Mouse (Mus musculus): Measurements from ENCODE around the gene Prr7. TPM values are rescaled to one million over a fixed set of nuclear protein-coding genes. Genes with fewer than 3 reads are reported as not detected.
A peak's percentile ranks its signal among the peaks of the same experiment; 100 is the strongest.

Prr7 gene
- polyA plus RNA-seq, 1 experiment from 2014 or later, result 0.13 TPM

GRCm38 (mm10) chr13:55451785-55452549 is 12.1 kb upstream of the Prr7 start:
- no peaks in the 10 kb centered on the region for H3K9me3 ChIP-seq (ENCODE audit: control insufficient read depth, low read length)
- peak; percentile 73 for DNase-seq (ENCODE audit: low spot score)
- peaks cover 15% of the 10 kb centered on the region for H3K36me3 ChIP-seq (ENCODE audit: control insufficient read depth, insufficient read depth, low read length)
- no peaks in the 10 kb centered on the region for H3K4me1 ChIP-seq (replicated peaks; ENCODE audit: control insufficient read depth, insufficient read depth)
- H3K4me3 ChIP-seq (ENCODE audit: low read depth, low read length), result no peak overlapping the region
- H3K9ac ChIP-seq (ENCODE audit: low read length), result no peak overlapping the region
- H3K27ac ChIP-seq (replicated peaks), result 0 out of 2 replicates have a peak overlapping the region, but pooled peaks have one; percentile 25
- H3K27me3 ChIP-seq (ENCODE audit: control insufficient read depth, insufficient read depth, low read length), result no peaks in the 10 kb centered on the region
- TF ChIP-seq EP300 (optimal IDR thresholded peaks at IDR 0.05) (no peak), CTCF (IDR thresholded peaks at IDR 0.05; ENCODE audit: low read depth) (no peak)
- peak; percentile 59 for ATAC-seq (ENCODE audit: low FRiP score, low TSS enrichment)
- no peak overlapping the region for H3K4me2 ChIP-seq (replicated peaks; ENCODE audit: low read depth)
- WGBS, result 71% methylated on average over 16 of the region's 16 CpGs

DNA sequence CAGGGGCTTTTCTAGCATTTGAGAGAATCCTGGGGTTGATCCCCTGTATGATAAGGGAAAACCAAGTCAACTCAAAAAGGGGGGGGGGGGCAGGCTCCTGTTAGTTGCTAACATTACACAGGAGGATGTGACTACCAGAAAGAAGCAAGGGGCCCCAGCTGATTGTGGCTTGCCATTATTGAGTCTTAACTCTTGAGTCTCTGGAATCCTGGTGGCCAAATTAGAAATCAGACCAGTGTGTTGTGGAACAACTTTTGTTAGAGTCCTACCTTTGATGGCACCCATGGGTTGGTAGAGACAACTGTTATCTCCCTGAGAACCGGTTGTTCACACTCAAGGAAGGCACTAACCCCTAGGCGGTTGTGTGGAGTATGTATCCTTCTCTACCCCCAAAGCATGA is 1.1 kb upstream of the Prr7 start:
- Histone ChIP-seq H3K9me3 (ENCODE audit: control insufficient read depth, low read length) (no peaks in the 10 kb centered on the region), H3K36me3 (ENCODE audit: control insufficient read depth, insufficient read depth, low read length) (peaks cover 10% of the 10 kb centered on the region), H3K27me3 (ENCODE audit: control insufficient read depth, insufficient read depth, low read length) (no peaks in the 10 kb centered on the region), H3K4me2 (replicated peaks; ENCODE audit: low read depth) (no peak overlapping the region), H3K9ac (ENCODE audit: low read length) (no peak overlapping the region), H3K4me1 (replicated peaks; ENCODE audit: control insufficient read depth, insufficient read depth) (0 out of 2 replicates have a peak, but pooled peaks cover 5% of the 10 kb centered on the region), H3K4me3 (ENCODE audit: low read depth, low read length) (no peak overlapping the region), H3K27ac (replicated peaks) (no peak overlapping the region)
- ATAC-seq (ENCODE audit: low FRiP score, low TSS enrichment), result no peak
- 49% methylated on average over 2 of the region's 2 CpGs for WGBS
- DNase-seq (ENCODE audit: low spot score), result no peak
- TF ChIP-seq EP300 (optimal IDR thresholded peaks at IDR 0.05), result no peak
- TF ChIP-seq CTCF (IDR thresholded peaks at IDR 0.05; ENCODE audit: low read depth), result no peak

GRCm38 (mm10) chr13:55463399-55464026 is 554 bp upstream of the Prr7 start:
- Histone ChIP-seq H3K4me1 (replicated peaks; ENCODE audit: control insufficient read depth, insufficient read depth) (0 out of 2 replicates have a peak, but pooled peaks cover 5% of the 10 kb centered on the region), H3K9ac (ENCODE audit: low read length) (peak overlapping the region; percentile 65; the same call in 1 of the 2 replicates)
- 14% methylated on average over 14 of the region's 14 CpGs for WGBS

DNA sequence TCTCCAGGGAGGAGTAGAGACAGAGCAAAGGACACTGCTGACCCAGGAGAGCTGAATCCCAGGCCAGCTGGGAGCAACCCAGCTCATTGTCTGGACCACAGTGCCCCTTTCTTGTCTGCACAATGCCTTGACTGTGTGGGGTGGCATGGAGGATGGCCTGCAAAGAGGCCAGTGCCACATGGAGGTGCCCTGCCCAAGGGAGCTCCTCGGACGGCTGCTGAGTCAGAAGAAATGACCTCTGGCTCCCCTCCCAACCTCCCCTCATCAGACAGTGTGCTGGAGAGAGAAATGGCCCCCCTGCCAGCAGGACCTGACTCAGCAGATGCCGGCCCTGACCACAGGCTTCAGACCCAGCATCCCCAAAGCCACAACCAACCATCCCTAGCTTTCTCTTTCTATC is 1.1 kb downstream of the Prr7 start:
- Histone ChIP-seq H3K27me3 (ENCODE audit: control insufficient read depth, insufficient read depth, low read length) (no peaks in the 10 kb centered on the region), H3K9me3 (ENCODE audit: control insufficient read depth, low read length) (no peaks in the 10 kb centered on the region), H3K27ac (replicated peaks) (no peak overlapping the region), H3K36me3 (ENCODE audit: control insufficient read depth, insufficient read depth, low read length) (no peaks in the 10 kb centered on the region; the same call in none of the 2 replicates), H3K4me2 (replicated peaks; ENCODE audit: low read depth) (0 out of 2 replicates have a peak overlapping the region, but pooled peaks have one; percentile 96), H3K9ac (ENCODE audit: low read length) (no peak overlapping the region), H3K4me1 (replicated peaks; ENCODE audit: control insufficient read depth, insufficient read depth) (0 out of 2 replicates have a peak, but pooled peaks cover 5% of the 10 kb centered on the region), H3K4me3 (ENCODE audit: low read depth, low read length) (no peak overlapping the region; the same call in 1 of the 2 replicates)
- WGBS, result 20% methylated on average over 3 of the region's 3 CpGs
- TF ChIP-seq EP300 (optimal IDR thresholded peaks at IDR 0.05) (no peak), CTCF (IDR thresholded peaks at IDR 0.05; ENCODE audit: low read depth) (no peak)
- DNase-seq (ENCODE audit: low spot score), result no peak
- 0 out of 2 replicates have a peak, but pooled peaks have one; percentile 9 for ATAC-seq (ENCODE audit: low FRiP score, low TSS enrichment)

More at GRCm38 (mm10) chr13:55463399-55464026, 554 bp upstream of the Prr7 start:
- H3K9me3 ChIP-seq (ENCODE audit: control insufficient read depth, low read length), result no peaks in the 10 kb centered on the region
- H3K27ac ChIP-seq (replicated peaks), result no peak overlapping the region
- ATAC-seq (ENCODE audit: low FRiP score, low TSS enrichment) (0 out of 2 replicates have a peak, but pooled peaks have one; percentile 1), DNase-seq (ENCODE audit: low spot score) (no peak)
- H3K27me3 ChIP-seq (ENCODE audit: control insufficient read depth, insufficient read depth, low read length), result no peaks in the 10 kb centered on the region
- TF ChIP-seq EP300 (optimal IDR thresholded peaks at IDR 0.05) (no peak), CTCF (IDR thresholded peaks at IDR 0.05; ENCODE audit: low read depth) (no peak)
- H3K36me3 ChIP-seq (ENCODE audit: control insufficient read depth, insufficient read depth, low read length), result peaks cover 6% of the 10 kb centered on the region
- peak overlapping the region; percentile 55 for H3K4me3 ChIP-seq (ENCODE audit: low read depth, low read length)
- peak overlapping the region; percentile 96 for H3K4me2 ChIP-seq (replicated peaks; ENCODE audit: low read depth)

DNA sequence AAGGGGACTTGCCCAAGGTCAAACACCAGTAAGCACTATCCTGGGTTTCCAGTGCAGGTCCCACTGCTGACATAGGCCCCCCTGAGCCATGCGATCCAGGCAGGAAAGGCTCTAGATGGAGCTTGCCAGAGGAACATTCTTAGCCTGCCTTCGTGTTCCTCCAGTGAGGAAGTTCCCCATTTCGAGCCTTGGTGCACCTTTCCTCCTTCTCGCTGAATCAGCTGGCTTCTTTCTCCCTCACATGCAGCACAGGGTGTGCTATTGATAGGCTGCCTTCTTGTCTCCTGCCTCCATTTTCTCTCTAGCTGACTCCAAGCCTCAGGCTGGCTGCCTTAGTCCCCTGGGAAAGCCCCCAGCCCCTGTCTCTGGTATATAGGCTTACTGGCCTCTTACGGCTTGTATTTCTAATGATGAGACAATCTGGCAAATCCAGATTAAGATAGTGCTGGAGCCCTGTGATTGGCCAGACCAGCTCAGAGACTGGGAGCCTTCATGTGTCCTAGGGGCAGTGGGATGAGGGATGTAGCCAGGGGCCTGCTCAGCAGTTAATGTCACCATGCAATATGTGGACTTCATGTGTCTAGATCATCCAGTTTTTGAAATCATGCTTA is 1.9 kb downstream of the Prr7 start:
- no peaks in the 10 kb centered on the region for H3K9me3 ChIP-seq (ENCODE audit: control insufficient read depth, low read length)
- ATAC-seq (ENCODE audit: low FRiP score, low TSS enrichment) (no peak), DNase-seq (ENCODE audit: low spot score) (no peak)
- H3K36me3 ChIP-seq (ENCODE audit: control insufficient read depth, insufficient read depth, low read length), result no peaks in the 10 kb centered on the region; the same call in none of the 2 replicates
- no peak for TF ChIP-seq CTCF (IDR thresholded peaks at IDR 0.05; ENCODE audit: low read depth)
- no peak overlapping the region for H3K9ac ChIP-seq (ENCODE audit: low read length)
- no peak overlapping the region for H3K27ac ChIP-seq (replicated peaks)
- 0 out of 2 replicates have a peak, but pooled peaks cover 5% of the 10 kb centered on the region for H3K4me1 ChIP-seq (replicated peaks; ENCODE audit: control insufficient read depth, insufficient read depth)
- no peak overlapping the region for H3K4me3 ChIP-seq (ENCODE audit: low read depth, low read length)
- H3K4me2 ChIP-seq (replicated peaks; ENCODE audit: low read depth), result no peak overlapping the region
- no peaks in the 10 kb centered on the region for H3K27me3 ChIP-seq (ENCODE audit: control insufficient read depth, insufficient read depth, low read length)
- 67% methylated on average over 5 of the region's 5 CpGs for WGBS

Measured in stomach, postnatal 0 days (tissue).